Mouse (Mus musculus) hindbrain, embryonic 12.5 days (tissue): Measurements from ENCODE around the gene Cuzd1. TPM values are rescaled to one million over a fixed set of nuclear protein-coding genes. Genes with fewer than 3 reads are reported as not detected.

Experiments used
- polyA plus RNA-seq: library from polyadenylated mRNA; unstranded; fragments of >200 nt; fragmentation: Nextera tagmentation; extraction: Ambion mirVana; gene quantifications from 2 replicates; pipeline ENCODE4 v1.2.1, GENCODE M21; 2016

The Cuzd1 gene
- polyA plus RNA-seq, 1 experiment from 2014 or later = not detected

Other genes with a start within 250 kb of the Cuzd1 start
- gene 4933402N03Rik, start 176.0 kb downstream of the Cuzd1 start, polyA plus RNA-seq = not detected in 2 replicates
- 0.03 TPM in 1 of 2 replicates, not detected in the other for gene 5430419D17Rik, start 147.9 kb downstream of the Cuzd1 start, polyA plus RNA-seq
- not detected in 2 replicates for gene Fam24b, start 7.2 kb upstream of the Cuzd1 start, polyA plus RNA-seq
- not detected in 2 replicates for gene Fam24a, start 11.6 kb upstream of the Cuzd1 start, polyA plus RNA-seq
- gene 2310057M21Rik, start 40.5 kb upstream of the Cuzd1 start, polyA plus RNA-seq = 17.3 and 21.3 TPM in 2 replicates
- gene Pstk, start 48.8 kb upstream of the Cuzd1 start, polyA plus RNA-seq = 54.8 and 56.5 TPM in 2 replicates
- 18.9 and 22.7 TPM in 2 replicates for gene Ikzf5, start 88.2 kb upstream of the Cuzd1 start, polyA plus RNA-seq
- gene Acadsb, start 88.3 kb upstream of the Cuzd1 start, polyA plus RNA-seq = 107 and 111 TPM in 2 replicates
- gene Hmx3, start 220.6 kb upstream of the Cuzd1 start, polyA plus RNA-seq = 2.2 and 4.1 TPM in 2 replicates
- 3.5 and 3.9 TPM in 2 replicates for gene Hmx2, start 226.5 kb upstream of the Cuzd1 start, polyA plus RNA-seq
- 217 and 220 TPM in 2 replicates for gene Bub3, start 237.9 kb upstream of the Cuzd1 start, polyA plus RNA-seq